Mouse (Mus musculus): ENCODE results near the gene Srxn1.

DNA sequence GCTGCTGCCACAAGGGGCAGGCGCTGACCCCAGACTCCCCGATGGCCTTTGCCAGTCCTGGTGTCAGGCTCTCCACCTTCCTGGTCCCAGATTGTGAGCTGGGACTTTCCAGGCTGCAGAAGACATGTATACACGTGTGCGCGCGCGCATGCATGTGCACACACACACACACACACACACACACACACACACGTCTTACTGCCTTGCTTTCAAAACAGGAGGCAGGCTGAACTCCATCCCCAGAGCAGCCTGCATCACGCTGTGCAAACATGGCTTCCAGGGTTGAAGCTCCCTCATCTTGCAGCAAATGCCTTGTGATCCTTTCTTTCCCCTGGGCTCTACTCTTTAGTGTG is 35.9 kb upstream of the Srxn1 start:
- TF ChIP-seq CTCF (IDR thresholded peaks at IDR 0.05; ENCODE audit: low read depth) (no peak), EP300 (IDR thresholded peaks at IDR 0.05; ENCODE audit: low read depth) (no peak)
